Mouse (Mus musculus) 3T3-L1 (cell line): ENCODE results near the gene Krtap19-1.

Experiments
- DNase-seq: peaks from one replicate; pipeline ENCODE4 v3.0.0-alpha.2; 2015; ENCODE audit warnings: low read depth, low spot score

Krtap19-1 gene

DNA sequence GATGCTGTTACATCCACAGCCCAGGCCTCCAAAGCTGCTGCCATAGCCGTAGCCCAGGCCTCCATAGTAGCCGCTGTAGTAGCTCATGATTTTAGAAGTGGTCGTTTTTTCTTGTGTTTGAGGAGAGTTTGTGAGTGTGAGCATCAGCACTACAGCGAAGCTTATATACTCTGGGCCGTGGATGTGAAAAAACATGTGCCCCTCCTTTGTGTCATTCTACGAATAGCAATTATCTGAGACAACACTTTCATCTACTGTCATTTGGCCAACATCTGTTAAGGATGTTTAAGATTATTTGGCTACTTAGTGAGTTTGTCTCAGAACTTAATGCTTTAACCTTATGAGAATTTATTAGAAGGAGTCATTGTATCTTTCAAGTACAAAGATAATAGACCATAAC, at the start of gene Krtap19-1:
Krtap19-1 (minus strand) TSS at position 101 of the 400 bp plus-strand sequence.
- DNase-seq: no peak

DNA sequence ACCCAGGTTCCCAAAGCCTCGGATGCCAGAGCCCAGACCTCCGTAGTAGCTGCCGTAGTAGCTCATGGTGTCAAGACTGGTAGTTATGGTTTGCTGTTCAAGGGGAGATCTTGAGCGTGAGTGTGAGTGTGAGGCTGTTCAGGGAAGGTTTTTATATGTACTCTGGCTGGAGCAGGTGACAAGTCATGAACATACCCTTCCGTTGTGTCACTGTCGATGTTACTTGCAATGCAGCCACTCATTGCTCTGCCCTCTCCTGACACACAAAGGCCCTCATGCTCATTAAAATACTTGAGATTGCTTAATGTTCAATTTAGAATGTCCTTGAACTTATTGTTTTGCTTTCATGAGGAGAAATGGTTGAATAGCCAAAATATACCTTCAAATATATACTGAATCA, 27.1 kb upstream of the Krtap19-1 start, which contains the start of gene Krtap19-5:
Krtap19-5 (minus strand) TSS at position 101 of the 400 bp plus-strand sequence.
- no peak for DNase-seq

DNA sequence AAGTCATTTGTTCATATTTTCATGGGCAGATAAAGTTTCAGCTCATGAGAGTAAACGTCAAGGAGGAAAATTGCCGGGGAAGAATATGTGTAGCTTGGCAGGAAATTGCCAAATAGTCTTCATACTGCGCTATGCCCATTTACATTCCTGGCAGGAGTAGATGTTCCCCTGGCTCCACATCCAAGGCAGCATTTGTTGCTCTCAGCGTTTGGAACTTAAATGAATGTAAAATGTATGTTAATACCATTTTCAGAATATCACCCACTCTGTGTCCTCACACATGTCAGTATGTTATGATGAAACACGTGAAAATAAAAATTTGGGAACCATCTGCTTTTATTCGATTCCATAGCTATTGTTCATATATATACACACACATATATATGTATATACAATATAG, 17.7 kb upstream of the Krtap19-1 start:
- no peak for DNase-seq

DNA sequence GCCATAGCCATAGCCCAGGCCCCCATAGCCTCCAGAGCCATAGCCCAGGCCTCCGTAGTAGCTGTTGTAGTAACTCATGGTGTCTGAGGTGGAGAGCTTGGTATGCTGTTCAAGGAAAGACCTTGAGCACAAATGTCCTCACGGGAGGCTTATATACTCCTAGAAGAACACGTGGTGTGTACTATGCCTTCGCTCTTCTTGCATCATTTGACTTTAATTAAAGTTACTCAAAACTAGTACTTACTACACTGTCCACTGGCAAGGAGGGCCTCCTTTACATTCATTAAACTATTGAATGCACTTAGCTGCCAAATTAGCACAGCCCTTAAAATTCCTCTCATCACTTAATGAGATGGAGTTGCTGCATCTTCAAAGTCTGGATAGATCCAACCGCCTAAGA, 15.8 kb upstream of the Krtap19-1 start, which contains the start of gene Krtap19-4:
Krtap19-4 (minus strand) TSS at position 101 of the 400 bp plus-strand sequence.
- DNase-seq: no peak

DNA sequence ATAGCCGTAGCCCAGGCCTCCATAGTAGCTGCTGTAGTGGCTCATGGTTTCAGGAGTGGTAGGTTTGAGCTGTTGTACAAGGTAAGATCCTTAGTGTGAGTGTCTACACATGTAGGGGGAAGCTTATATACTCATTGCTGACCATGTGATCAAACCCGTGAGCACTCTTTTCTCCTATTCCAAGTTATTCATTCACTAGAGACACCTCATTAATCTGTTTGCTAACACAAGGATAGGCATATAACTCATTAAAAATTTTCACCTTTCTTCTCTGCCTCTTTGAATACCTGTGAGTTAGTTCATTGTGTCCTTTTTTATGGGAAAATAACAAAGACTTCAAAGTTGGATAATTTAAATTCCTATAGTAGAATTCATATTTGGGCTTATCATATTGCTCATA, 8.7 kb upstream of the Krtap19-1 start, which contains the start of gene Krtap19-3:
Krtap19-3 (minus strand) TSS at position 101 of the 400 bp plus-strand sequence.
- no peak for DNase-seq

DNA sequence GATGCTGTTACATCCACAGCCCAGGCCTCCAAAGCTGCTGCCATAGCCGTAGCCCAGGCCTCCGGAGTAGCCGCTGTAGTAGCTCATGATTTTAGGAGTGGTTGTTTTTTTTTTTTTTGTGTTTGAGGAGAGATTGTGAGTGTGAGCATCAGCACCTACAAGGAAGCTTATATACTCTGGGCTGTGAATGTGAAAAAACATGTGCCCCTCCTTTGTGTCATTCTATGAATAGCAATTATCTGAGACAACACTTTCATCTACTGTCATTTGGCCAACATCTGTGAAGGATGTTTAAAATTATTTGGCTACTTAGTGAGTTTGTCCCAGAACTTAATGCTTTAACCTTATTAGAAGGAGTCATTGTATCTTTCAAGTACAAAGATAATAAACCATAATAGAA, 5.0 kb upstream of the Krtap19-1 start, which contains the start of gene Krtap19-2:
Krtap19-2 (minus strand) TSS at position 101 of the 400 bp plus-strand sequence.
- DNase-seq: no peak

DNA sequence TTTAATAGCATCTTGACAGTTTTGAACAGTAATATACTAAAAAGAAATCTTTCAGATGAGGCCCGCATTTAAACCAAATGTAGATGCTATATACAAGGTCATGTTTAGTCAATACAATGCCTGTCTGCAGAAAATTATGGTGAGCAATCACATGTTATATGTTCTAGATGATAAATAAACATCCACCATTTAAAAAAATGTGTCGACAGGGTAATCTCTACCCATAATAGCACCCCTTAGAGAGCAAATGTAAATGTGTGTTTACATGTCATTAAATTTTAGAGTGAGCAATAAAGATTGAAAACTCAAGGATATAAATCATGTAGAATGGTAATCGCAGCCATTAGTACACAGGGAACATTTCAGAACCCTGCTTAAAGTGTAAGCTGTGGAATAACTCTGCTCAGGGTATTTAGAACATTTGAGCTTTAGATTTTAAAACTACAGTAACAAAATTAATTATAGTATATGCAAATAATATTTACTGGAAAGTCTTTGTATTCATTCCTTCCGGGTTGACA, 4.3 kb downstream of the Krtap19-1 start:
- no peak for DNase-seq

DNA sequence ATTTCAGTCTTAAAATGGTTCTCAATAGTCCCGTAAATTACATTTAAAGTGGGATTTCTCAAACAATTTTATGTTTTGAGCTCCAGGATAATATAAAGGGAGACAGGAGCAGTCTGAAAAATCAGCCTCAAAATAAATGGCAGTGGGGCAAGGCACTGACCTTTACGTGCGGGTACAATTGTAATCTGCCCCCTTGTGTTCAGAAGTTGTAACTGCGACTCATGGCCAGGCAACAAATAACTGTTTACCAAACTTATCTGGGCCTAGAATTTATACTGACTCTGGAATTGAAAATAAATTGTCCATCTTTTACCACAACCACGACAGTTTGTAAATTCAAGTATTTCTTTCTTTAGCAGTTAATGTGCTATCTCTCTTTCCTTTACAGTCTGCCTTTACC, 17.8 kb downstream of the Krtap19-1 start:
- DNase-seq: peak; percentile 51

DNA sequence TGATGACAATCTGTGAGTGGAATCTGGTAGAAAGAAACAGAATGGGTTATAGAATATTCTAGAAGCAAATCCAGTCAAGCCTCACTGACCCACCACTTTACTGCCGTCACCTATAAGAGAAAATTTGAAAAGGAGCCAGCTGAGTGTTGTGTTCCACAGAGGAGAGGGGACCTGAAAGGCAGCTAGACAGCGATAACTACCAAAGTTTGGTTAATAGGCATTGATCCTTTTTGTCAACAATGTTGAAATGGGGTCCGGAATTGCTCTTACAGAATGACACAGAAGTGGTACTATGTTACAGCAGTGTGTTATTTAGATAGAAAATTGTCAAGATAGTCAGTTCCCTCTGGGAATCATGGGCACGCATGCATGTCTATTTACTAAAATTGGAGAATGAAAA, 20.7 kb downstream of the Krtap19-1 start:
- no peak for DNase-seq

DNA sequence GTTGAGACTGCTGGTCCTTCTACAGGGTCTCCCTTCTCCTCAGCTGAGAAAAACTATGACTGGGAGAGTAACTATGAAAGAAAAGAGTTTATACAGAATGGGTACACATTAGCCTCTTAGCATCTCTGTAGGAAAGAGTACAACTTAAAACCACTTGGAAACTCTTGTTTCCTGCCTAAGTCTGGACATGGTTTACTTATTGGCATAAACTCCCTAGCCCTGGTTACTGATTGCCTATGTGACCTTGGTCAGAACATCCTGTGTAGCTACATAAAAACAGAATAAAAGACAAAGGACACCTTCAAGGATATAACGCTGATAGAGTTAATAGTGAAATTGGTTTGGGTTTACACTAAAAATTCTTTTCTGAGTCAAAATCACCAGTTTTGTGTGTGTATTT, 21.8 kb downstream of the Krtap19-1 start:
- DNase-seq: no peak

DNA sequence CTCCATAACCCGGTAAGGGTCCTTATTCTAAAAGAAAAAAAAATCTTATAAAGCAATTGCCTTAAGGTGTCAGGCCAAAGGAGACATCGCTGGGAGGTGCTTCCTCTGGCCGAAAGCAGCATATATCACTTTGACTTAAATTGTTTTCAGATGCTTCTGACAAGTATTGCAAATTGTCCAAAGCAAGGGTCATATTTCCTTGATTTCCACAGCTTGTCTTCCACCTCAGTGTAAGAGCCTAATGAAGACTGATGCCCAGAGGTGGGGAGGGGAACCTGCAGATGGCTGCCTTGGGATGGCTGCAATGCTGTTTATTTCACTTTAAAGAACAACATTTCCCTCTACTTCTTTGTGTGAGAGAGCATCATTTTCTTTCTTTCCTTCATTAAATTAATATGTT, 42.2 kb downstream of the Krtap19-1 start:
- no peak for DNase-seq

DNA sequence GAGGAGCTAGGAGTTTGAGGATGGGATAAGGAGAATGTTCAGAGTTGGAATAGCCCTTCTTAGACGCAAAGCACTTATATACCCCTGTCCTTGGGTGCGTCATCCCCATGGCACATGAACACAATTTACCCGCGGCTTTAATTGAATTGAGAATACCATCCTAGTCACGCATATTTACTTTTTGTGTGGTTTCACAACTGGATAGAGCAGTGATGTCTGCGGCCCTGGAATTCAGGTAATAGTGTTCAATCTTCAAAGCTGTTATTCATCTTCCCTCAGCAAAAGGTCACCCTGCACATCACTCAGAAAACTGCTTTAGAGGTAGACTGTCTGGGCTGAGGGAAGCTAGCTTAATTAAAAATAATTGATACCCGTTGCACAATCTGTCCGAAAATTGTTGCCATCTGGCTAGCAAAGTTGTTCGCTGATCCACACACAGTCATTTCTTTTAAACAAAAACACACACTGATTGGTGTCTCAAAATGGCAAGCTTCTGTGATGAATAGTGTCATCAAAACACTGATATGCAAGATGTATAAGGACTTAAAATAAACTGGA, 43.0 kb downstream of the Krtap19-1 start, which contains the start of gene Krtap14:
Krtap14 (minus strand) TSS at position 51 of the 558 bp plus-strand sequence.
- DNase-seq: no peak

DNA sequence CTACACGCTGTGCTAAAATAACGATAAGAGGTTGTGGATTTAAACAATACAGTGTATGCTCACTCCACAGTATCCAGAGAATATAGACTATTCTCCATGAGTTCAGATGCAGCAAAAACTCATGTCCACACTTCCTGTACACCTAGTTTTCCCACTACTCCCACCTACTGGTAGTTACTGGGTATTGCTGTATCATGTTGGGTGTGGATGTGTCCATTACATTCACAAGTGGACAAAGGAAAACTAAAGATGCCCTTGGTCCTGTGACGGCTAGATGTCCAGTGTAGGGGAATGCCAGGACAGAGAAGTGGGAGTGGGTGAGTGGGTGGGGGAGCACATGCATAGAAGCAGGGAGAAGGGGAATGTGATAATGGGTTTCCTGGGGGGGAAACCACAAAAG, 45.5 kb downstream of the Krtap19-1 start:
- peak; percentile 50 for DNase-seq

DNA sequence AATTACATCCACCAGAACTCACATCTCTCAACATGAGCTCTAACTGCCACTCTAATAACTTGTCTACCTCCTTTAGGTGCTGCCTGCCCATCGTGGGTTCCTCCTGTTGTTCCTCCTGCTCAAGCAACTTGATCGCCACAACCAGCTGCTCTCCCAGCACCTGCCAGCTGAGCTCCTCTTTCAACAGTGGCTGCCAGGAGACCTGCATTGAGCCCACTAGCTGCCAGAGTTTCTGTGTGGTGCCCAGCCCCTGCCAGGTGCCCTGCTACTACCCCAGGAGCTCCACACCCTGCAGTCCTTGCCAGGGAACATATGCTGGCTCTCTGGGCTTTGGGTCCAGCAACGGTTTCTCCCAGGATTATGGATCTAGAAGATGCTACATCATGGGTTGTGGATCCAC, 49.1 kb downstream of the Krtap19-1 start, which contains the start of gene Krtap15:
Krtap15 (plus strand) TSS at position 150 of the 400 bp plus-strand sequence.
- no peak for DNase-seq
